Mouse (Mus musculus) kidney, adult 2 months (tissue): ENCODE results near the gene Cenpj. TPM values are rescaled to one million over a fixed set of nuclear protein-coding genes. Genes with fewer than 3 reads are reported as not detected.

ENCODE experiments used
- DNase-seq: peaks from one replicate; pipeline ENCODE4 v3.0.0; 2021
- H3K27ac ChIP-seq: fragments of 200-500 bp; 2 replicates; pipeline ENCODE4 v1.5.1; 2012; ENCODE audit warnings: low read depth, low read length, control low read depth, inconsistent platforms; ENCODE audit not compliant: insufficient read depth
- H3K27me3 ChIP-seq: fragments of 200-500 bp; replicated peaks from 2 replicates; pipeline ENCODE4 v1.6.1; 2012; ENCODE audit warnings: mild to moderate bottlenecking, moderate library complexity, low read length, inconsistent platforms; ENCODE audit not compliant: control insufficient read depth, insufficient read depth
- H3K36me3 ChIP-seq: fragments of 200-500 bp; 2 replicates; pipeline ENCODE4 v1.6.1; 2012; ENCODE audit warnings: mild to moderate bottlenecking, moderate library complexity, low read length, inconsistent platforms; ENCODE audit not compliant: control insufficient read depth, insufficient read depth
- H3K4me1 ChIP-seq: fragments of 200-500 bp; 2 replicates; pipeline ENCODE4 v1.6.1; 2011; ENCODE audit warnings: low read length; ENCODE audit not compliant: control insufficient read depth, insufficient read depth
- H3K4me3 ChIP-seq: fragments of 200-500 bp; 2 replicates; pipeline ENCODE4 v1.5.1; 2011; ENCODE audit warnings: mild to moderate bottlenecking, low read depth, low read length, control low read depth; ENCODE audit not compliant: insufficient read depth
- CTCF ChIP-seq: fragments of 200-500 bp; conservative IDR thresholded peaks from 2 replicates; pipeline ENCODE4 v1.5.1; 2011; ENCODE audit warnings: low read depth, mild to moderate bottlenecking, control low read depth, low read length, moderate library complexity, mixed read lengths; ENCODE audit not compliant: insufficient read depth, insufficient read length
- POLR2A ChIP-seq: fragments of 200-500 bp; IDR thresholded peaks from one replicate; pipeline ENCODE4 v1.6.1; 2011; ENCODE audit warnings: low read depth, low read length, control low read depth
- WGBS: fragments of 180-500 bp; shearing (Covaris S2); methylation state at CpG from one replicate; pipeline ENCODE4 v1.1.7; 2018; 5-methylcytosine and 5-hydroxymethylcytosine counted together
- polyA plus RNA-seq: library from polyadenylated mRNA; depleted of rRNA; stranded (reverse); fragments of >200 nt; gene quantifications from 2 replicates; pipeline ENCODE4 v1.2.3, GENCODE M21; 2012; rRNA removed

Cenpj gene
- polyA plus RNA-seq, 1 experiment = 1.2 TPM

GRCm38 (mm10) chr14:56506743-56507142 lies 68.5 kb downstream of the Cenpj start:
- 77% methylated on average over 3 of the region's 3 CpGs for WGBS
- H3K27me3 ChIP-seq = no peaks in the 10 kb centered on the region
- no peaks in the 10 kb centered on the region for H3K36me3 ChIP-seq
- H3K27ac ChIP-seq = no peak overlapping the region
- TF ChIP-seq POLR2A (no peak), CTCF (no peak)
- H3K4me3 ChIP-seq = no peak overlapping the region
- no peak for DNase-seq
- no peaks in the 10 kb centered on the region for H3K4me1 ChIP-seq

- TF ChIP-seq CTCF (no peak), POLR2A (no peak)
- 51% methylated on average over 4 of the region's 4 CpGs for WGBS
- H3K27ac ChIP-seq = no peak overlapping the region
Observed at GRCm38 (mm10) chr14:56502407-56502806, 72.8 kb downstream of the Cenpj start.

GRCm38 (mm10) chr14:56489806-56490205 lies 85.4 kb downstream of the Cenpj start:
- no peaks in the 10 kb centered on the region for H3K36me3 ChIP-seq
- H3K27me3 ChIP-seq = no peaks in the 10 kb centered on the region
- TF ChIP-seq POLR2A = no peak
- no peak overlapping the region for H3K27ac ChIP-seq
- H3K4me1 ChIP-seq = no peaks in the 10 kb centered on the region
- no peak overlapping the region for H3K4me3 ChIP-seq
- DNase-seq = peak; percentile 67

More at GRCm38 (mm10) chr14:56502407-56502806, 72.8 kb downstream of the Cenpj start:
- Histone ChIP-seq H3K27me3 (no peaks in the 10 kb centered on the region), H3K4me3 (no peak overlapping the region), H3K36me3 (no peaks in the 10 kb centered on the region), H3K4me1 (no peaks in the 10 kb centered on the region)
- DNase-seq = no peak

Other genes starting within 250 kb of the Cenpj start
- 0.22 and 0.25 TPM in 2 replicates for gene Atp12a, start 210.4 kb downstream of the Cenpj start, polyA plus RNA-seq
- gene Rnf17, start 172.8 kb downstream of the Cenpj start, polyA plus RNA-seq = 0.05 TPM in 1 of 2 replicates, not detected in the other
- gene Parp4, start 194 bp upstream of the Cenpj start, polyA plus RNA-seq = 6.1 and 9.2 TPM in 2 replicates
- 4.1 and 7.0 TPM in 2 replicates for gene Mphosph8, start 92.8 kb upstream of the Cenpj start, polyA plus RNA-seq
- gene Pspc1, start 202.9 kb upstream of the Cenpj start, polyA plus RNA-seq = 4.1 TPM in 2 replicates
- 7.1 and 8.4 TPM in 2 replicates for gene Zmym5, start 236.3 kb upstream of the Cenpj start, polyA plus RNA-seq